Comparison of ENCODE assay signal across 8 mouse cellular contexts in genomic region chr9:50344868-50345267, GRCm38 (mm10). TPM values are rescaled to one million over a fixed set of nuclear protein-coding genes. Genes with fewer than 3 reads are reported as not detected.
DNase-seq lines count a peak whose midpoint lies in the region; ATAC-seq and TF ChIP-seq lines count a peak whose summit lies in the region.

Gene Rpl10-ps3, minus strand, starts transcription at chr9:50344968.

- no peak for ATAC-seq in hindbrain, embryonic 16.5 days
- ATAC-seq in liver, postnatal 0 days: no peak

- no peak for TF ChIP-seq CTCF in gastrocnemius, adult 2 months (IDR thresholded peaks at IDR 0.05)
- TF ChIP-seq CTCF in liver, postnatal 0 days (IDR thresholded peaks at IDR 0.05; ENCODE audit: low read depth): no peak

- H3K9me3 ChIP-seq in hindbrain, embryonic 16.5 days (ENCODE audit: control insufficient read depth, low read length): no peaks in the 10 kb centered on the region
- no peaks in the 10 kb centered on the region; the same call in 1 of the 2 replicates for H3K9me3 ChIP-seq in liver, postnatal 0 days (ENCODE audit: low read length)

- no peak within 1 kb of the TSS for H3K27ac ChIP-seq in gastrocnemius, adult 2 months
- no peak within 1 kb of the TSS for H3K27ac ChIP-seq in hindbrain, embryonic 16.5 days (ENCODE audit: low read depth, low read length)
- H3K27ac ChIP-seq in liver, postnatal 0 days (ENCODE audit: low read depth): no peak within 1 kb of the TSS

- intact Hi-C loops in gastrocnemius, adult 2 months (cut with DNase I): no loop called here

- no peak for DNase-seq in frontal cortex, adult 2 months (ENCODE audit: extremely low spot score in 1 of 2, low spot score in 1 of 2)
- no peak for DNase-seq in frontal cortex, postnatal 14 days (ENCODE audit: low spot score in 2 of 2)
- DNase-seq in adrenal gland, adult 8-10 months: no peak
- DNase-seq in gastrocnemius, adult 2 months: no peak
- no peak for DNase-seq in liver, postnatal 0 days
- DNase-seq in cerebellum, postnatal 36 days: no peak
- no peak for DNase-seq in B cell, adult 2 months

- H3K36me3 ChIP-seq in hindbrain, embryonic 16.5 days (ENCODE audit: control insufficient read depth, insufficient read depth, low read length): no peaks in the 10 kb centered on the region
- H3K36me3 ChIP-seq in liver, postnatal 0 days (replicated peaks; ENCODE audit: insufficient read depth, low read length): no peaks in the 10 kb centered on the region

- H3K9ac ChIP-seq in hindbrain, embryonic 16.5 days (ENCODE audit: low read depth, low read length): no peak within 1 kb of the TSS
- H3K9ac ChIP-seq in liver, postnatal 0 days (replicated peaks): no peak within 1 kb of the TSS

- H3K4me1 ChIP-seq in hindbrain, embryonic 16.5 days (ENCODE audit: control insufficient read depth, insufficient read depth, low read depth, low read length): no peaks in the 10 kb centered on the region; the same call in 1 of the 2 replicates
- no peaks in the 10 kb centered on the region for H3K4me1 ChIP-seq in liver, postnatal 0 days (ENCODE audit: insufficient read depth)

- no peaks in the 10 kb centered on the region for H3K27me3 ChIP-seq in hindbrain, embryonic 16.5 days (replicated peaks; ENCODE audit: control insufficient read depth, insufficient read depth, low read length)
- H3K27me3 ChIP-seq in liver, postnatal 0 days (ENCODE audit: insufficient read depth, low read length): no peaks in the 10 kb centered on the region

- H3K4me2 ChIP-seq in hindbrain, embryonic 16.5 days (ENCODE audit: low read length): no peak within 1 kb of the TSS
- no peak within 1 kb of the TSS for H3K4me2 ChIP-seq in liver, postnatal 0 days (ENCODE audit: low read depth, low read length)

- no peak within 1 kb of the TSS for H3K4me3 ChIP-seq in gastrocnemius, adult 2 months
- no peak within 1 kb of the TSS for H3K4me3 ChIP-seq in hindbrain, embryonic 16.5 days (ENCODE audit: low read length)
- no peak within 1 kb of the TSS for H3K4me3 ChIP-seq in liver, postnatal 0 days (ENCODE audit: low read depth, low read length)

- TF ChIP-seq EP300 in liver, postnatal 0 days (IDR thresholded peaks at IDR 0.05; ENCODE audit: low read depth): no peak

- WGBS in hindbrain, embryonic 16.5 days: 98% methylated on average over 11 of the region's 13 CpGs
- 95% methylated on average over 11 of the region's 13 CpGs for WGBS in liver, postnatal 0 days (ENCODE audit: insufficient replicate concordance)

RNA-seq across cellular contexts. Expression of gene Rpl10-ps3, which starts in this region (rescaled TPM):
- polyA plus RNA-seq in frontal cortex, adult 2 months (2012; rRNA removed): 37.9 and 78.2 TPM in 2 replicates
- 1,000 to 10,000 TPM; 1,030 to 1,496 (median 1,206) TPM for total RNA-seq in adrenal gland, adult 8-10 months (2022)
- total RNA-seq in gastrocnemius, adult 2 months (2021): 100 to 1,000 TPM; 492 to 547 TPM
- 106 and 154 TPM in 2 replicates for polyA plus RNA-seq in hindbrain, embryonic 16.5 days (2015; fragmentation: Nextera tagmentation; extraction: Ambion mirVana)
- polyA plus RNA-seq in liver, postnatal 0 days (2015; fragmentation: Nextera tagmentation; extraction: Ambion mirVana): 185 and 194 TPM in 2 replicates
